Mouse (Mus musculus) left cerebral cortex, adult 2 months (tissue): Measurements from ENCODE around the gene Phb2. TPM values are rescaled to one million over a fixed set of nuclear protein-coding genes. Genes with fewer than 3 reads are reported as not detected.

ENCODE experiments used
- DNase-seq, 2 experiments: peaks; one replicate each; pipeline ENCODE4 v3.0.0; 2021 to 2022; ENCODE audit warnings: low spot score in 2 of 2, mixed read lengths in 1 of 2; ENCODE audit errors: extremely low spot score in 1 of 2
- H3K27ac ChIP-seq: fragments of 200-600 bp; 2 replicates; pipeline ENCODE4 v1.8.1; 2022
- H3K4me3 ChIP-seq: fragments of 200-600 bp; 2 replicates; pipeline ENCODE4 v1.8.1; 2022
- CTCF ChIP-seq: fragments of 200-600 bp; IDR thresholded peaks from 2 replicates; pipeline ENCODE4 v1.8.1; 2022; ENCODE audit warnings: antibody characterized with exemption, mild to moderate bottlenecking, moderate library complexity
- intact Hi-C: fragments of 180-260 bp; cut with DNase I; formaldehyde crosslinking; loops from one replicate; pipeline ENCODE4 v1.15.1; 2025
- total RNA-seq, 2 experiments: library from RNA; stranded (reverse); gene quantifications; 2 replicates each; pipeline ENCODE4 v1.2.3; 2021

Phb2 gene
- total RNA-seq, 2 experiments from 2014 or later, result 115 to 120 TPM

DNA sequence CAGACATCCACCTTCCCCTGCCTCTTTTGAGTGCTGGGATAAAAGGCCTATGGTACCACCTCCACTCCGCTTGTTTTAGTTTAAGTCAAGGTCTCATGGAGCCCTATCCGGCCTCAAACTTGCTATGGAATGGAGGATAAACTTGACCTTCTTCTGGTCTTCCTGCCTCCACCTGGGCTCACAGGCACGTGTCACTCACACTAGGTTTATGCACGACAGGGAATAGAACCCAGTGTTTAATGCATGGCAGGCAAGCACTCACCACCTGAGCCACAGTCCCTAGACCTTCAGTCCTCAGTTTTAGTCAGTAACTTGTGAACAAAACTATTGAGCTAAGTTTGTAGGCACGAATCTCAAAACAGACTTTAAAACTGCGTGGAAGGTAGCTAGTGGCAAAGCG lies 18.9 kb downstream of the Phb2 start:
- TF ChIP-seq CTCF, result no peak
- Histone ChIP-seq H3K27ac (no peak overlapping the region), H3K4me3 (no peak overlapping the region)
- DNase-seq, result no peak
- intact Hi-C loops, result no loop called here

DNA sequence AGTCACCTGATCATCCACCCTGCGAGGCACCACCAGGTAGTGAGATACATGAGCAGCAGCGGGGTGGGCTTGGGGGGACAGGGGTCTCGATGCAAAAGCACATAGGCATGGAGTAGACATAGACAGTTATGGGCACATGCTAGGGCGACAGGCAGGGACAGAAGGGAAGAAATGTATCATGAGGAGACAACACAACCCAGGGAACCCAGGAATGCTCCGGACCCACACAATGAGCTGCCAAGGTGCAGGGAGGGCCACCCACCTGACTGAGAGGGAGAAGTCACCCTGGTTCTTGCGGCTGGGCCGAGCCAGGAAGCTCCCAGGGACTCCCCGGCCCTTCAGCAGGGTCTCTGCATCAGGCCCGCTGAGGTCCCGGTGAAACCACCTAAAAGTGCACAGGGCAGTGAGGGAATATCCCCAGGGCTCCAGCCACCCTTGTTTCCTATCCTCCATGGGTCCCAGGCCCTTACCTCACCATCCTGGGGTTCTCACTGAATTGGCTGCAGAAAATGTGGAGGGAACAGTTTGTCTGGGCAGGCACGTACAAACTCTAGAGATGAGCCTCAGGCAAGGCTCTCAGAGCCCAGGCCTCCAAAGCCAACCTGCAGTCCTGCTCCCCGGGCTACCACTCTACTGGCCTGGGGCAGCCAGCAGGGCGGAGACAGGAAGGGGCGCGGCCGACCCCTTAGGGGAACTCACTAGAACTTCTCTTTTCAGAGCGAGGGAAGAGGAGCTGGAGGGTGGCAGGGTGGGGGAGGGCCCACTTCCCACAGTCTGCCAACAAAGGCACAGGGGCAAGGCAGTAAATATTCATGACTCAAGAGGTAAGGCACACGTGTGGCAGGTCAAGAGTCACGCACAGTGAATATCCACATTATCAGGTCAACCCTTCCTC lies 20.6 kb downstream of the Phb2 start:
- no peak overlapping the region for H3K4me3 ChIP-seq
- no peak for TF ChIP-seq CTCF
- intact Hi-C loops, result no loop called here
- no peak overlapping the region for H3K27ac ChIP-seq
- DNase-seq, result no peak

DNA sequence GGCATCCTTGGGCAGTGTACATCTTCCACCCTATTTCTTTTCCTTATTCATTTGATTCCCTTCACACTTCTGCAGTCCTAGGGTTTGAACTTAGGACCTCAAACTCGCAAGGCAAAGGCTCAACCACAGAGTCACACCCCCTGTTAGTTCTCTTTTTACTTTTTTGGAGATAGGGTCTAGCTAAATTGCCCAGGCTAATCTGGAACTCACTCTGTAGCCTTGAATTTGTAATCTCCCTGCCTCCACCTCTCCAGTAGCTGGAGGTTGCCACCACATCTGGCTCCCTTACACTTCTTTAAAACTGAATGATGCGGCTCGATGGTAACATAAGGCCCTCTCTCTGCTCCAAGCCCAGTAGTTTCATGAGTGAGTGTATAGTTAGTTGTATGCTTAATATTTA lies 22.3 kb downstream of the Phb2 start:
- no peak for TF ChIP-seq CTCF
- Histone ChIP-seq H3K27ac (no peak overlapping the region), H3K4me3 (no peak overlapping the region)
- intact Hi-C loops, result no loop called here
- no peak for DNase-seq

DNA sequence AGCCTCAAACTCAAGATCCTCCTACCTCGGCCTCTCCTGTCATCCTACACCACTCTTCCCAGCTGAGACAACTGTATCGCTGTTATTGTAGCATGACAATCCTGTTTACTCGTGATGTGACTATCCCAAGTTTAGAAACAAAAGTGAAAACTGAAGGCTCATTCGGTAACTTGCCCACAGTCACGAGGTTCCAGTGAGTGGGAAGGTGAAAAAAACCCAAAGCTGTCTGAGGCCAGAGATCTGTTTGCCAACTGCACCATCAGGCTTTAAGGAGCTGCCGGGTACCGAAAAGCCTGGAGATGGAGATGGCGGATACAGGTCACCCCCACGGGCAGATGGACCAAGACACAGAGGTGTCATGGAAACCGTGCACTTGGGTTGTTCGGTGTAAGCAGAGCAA lies 24.9 kb downstream of the Phb2 start:
- no peak for TF ChIP-seq CTCF
- no peak for DNase-seq
- no peak overlapping the region for H3K4me3 ChIP-seq
- no peak overlapping the region; the same call in 1 of the 2 replicates for H3K27ac ChIP-seq
- intact Hi-C loops, result no loop called here

DNA sequence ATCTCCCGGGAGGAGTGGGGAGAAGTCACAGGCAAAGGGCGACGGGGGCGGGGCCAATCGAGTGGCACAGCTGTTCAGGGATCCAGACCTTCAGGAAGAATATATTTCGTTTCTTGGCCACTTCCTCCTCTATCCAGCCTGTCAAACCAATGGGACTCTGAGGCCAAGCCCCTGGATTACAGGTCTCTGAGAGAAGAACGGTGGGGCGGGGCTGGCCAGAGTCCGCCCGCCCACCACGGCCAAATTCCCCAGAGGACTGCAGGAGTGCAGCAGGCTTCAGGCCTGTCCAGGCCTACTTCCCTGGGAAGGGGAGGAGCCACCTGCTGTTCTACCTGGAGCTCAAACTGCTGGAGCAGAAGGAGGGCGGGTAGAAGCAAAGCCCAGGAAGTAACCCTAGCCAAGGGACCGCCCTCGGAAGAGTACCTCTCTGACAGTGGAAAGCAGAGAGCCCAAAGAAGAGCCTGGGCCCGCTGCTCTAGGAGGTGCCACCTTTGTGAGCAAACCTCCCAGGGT lies 26.4 kb downstream of the Phb2 start, which contains the start of gene Ptpn6:
TSS of gene Ptpn6 (minus strand) at position 204 of the 513 bp plus-strand sequence.
- Histone ChIP-seq H3K4me3 (no peak within 1 kb of the TSS), H3K27ac (peak within 1 kb of the TSS; percentile 99; the same call in 1 of the 2 replicates)
- intact Hi-C loops, result no loop called here
- no peak for TF ChIP-seq CTCF
- DNase-seq, result no peak

DNA sequence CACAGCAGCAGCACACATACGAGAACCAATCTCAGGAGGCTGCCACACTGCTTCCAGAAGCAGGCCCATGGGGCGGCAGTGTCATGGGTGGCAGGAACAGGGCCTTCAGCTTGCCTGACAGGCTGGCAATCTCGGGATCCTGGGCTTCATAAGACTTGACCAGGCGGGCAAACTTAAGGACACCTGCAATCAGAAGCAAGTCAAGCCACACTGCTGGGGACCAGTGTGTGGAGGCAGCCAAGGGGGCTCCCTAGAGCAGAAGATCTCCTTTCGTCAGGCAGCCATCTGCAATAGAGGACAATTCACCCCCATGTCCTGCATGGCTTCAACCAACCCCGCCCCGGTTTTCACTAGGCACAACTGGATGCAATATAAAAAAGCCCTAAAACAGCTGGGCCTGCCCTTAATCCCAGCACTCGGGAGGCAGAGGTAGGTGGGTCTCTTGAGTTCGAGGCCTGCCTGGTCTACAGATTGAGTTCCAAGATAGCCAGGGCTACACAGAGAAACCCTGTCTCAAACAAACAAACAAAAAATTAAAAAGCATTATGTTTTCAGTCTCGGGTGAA lies 27.2 kb downstream of the Phb2 start:
- no peak for TF ChIP-seq CTCF
- intact Hi-C loops, result no loop called here
- Histone ChIP-seq H3K27ac (peak overlapping the region; percentile 99; the same call in 1 of the 2 replicates), H3K4me3 (no peak overlapping the region)
- no peak for DNase-seq

DNA sequence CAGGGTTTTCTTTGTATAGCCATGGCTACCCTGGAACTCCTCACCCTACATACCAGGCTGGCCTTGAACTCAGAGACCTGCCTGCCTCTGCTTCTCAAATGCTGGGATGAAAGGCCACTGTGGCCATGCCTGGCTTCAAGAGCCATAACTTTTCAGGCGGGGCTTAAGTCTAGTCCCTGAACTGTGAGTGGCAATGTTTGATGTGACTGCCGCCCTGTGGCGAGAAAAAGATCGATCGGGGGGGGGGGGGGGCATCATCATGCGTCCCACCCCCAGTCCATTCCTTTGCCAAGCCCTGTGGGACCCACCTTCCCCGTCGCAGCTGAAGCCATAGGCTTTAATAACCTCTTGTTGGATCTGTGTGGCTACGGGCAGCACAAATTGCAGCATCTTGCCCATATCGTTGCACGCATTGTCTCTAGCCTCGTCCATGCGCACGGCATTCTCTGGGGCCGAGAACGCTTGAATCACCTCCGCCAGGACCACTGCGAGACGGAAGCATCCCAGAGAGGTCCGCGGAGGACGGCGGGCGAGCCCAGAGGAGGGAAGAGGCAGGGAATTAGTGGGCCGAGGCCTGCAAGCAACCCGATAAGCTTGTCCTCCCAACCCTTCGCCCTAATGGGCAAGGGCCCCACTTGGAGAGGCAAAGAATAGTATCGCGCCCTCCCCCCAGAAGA lies 28.2 kb downstream of the Phb2 start:
- peak overlapping the region; percentile 64 for H3K4me3 ChIP-seq
- DNase-seq, result peak in 1 of 2 experiments; percentile 60
- peak overlapping the region; percentile 99 for H3K27ac ChIP-seq
- intact Hi-C loops, result loop anchor here (1.0 to 5.0 kb wide), 4 partner anchors 28 to 170 kb away; partner anchors contain the start of genes C1rb, Emg1, Lpcat3 and Phb2
- TF ChIP-seq CTCF, result peak; percentile 65

DNA sequence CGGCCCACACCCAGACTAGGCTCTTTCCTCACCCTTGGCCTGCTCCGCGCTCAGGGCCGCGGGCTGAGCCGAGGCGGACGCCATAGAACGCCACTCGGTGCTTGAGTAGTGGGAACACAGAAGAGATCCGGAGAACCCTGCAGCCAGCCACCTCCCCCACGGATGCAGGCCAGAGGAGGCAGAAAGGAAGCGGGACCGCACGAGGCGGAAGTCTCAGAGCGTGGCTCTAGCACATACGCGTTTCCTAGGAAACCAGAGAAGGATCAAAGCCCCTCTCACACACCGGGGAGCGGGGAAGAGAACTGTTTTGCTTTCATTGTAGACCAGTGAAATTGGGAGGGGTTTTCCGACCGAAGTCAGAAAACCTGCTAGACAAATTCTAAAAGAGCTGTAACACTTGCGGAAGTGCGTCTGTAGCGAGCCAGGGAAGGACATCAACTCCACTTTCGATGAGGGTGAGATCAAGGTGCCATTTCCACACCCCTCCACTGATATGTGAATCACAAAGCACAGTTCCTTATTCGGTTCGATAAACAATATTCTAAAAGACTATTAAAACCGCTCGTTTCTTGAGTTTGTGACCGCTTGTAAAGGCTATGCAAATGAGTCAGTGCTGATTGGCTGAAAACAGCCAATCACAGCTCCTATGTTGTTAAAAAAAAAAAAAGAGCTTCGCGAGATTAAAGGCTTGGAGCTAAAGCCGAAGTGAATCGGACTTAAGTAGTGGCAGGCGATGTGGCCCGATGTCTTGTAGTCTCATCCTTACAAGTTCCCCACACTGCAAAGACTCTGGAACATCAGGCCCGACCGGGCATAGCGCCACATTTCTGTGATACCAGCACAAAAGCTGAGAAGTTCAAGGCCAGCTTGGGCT lies 29.0 kb downstream of the Phb2 start, which contains the start of gene Grcc10:
TSS of gene Grcc10 (minus strand) at position 487 of the 874 bp plus-strand sequence.
- peak; percentile 85 to 87 for DNase-seq
- peak within 1 kb of the TSS; percentile 64 for H3K4me3 ChIP-seq
- no peak for TF ChIP-seq CTCF
- peak within 1 kb of the TSS; percentile 99 for H3K27ac ChIP-seq
- intact Hi-C loops, result loop anchor here (1.0 to 5.0 kb wide), 4 partner anchors 29 to 171 kb away; partner anchors contain the start of genes C1rb, Emg1, Lpcat3 and Phb2

DNA sequence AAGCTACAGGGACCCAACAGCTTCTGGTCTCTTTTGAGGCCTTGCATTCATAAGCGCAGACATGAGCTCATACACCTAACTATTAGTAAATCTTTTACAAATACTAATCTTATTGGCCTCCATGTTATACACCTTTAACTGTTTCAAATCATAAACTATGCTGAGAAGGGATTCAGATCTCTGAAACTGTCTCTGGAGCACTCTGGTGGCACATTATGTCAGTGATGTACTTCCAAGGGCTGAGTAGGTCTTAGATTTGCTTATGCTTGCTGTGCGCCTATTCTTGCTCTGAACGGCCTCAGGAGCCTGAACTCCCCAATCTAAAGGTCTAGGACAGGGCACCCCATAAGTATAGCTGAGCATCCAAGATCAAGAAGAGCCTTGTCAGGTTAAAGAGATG lies 29.7 kb downstream of the Phb2 start:
- intact Hi-C loops, result loop anchor here (2.0 to 5.0 kb wide), 2 partner anchors 40 to 79 kb away; partner anchors contain the start of gene Lpcat3

DNA sequence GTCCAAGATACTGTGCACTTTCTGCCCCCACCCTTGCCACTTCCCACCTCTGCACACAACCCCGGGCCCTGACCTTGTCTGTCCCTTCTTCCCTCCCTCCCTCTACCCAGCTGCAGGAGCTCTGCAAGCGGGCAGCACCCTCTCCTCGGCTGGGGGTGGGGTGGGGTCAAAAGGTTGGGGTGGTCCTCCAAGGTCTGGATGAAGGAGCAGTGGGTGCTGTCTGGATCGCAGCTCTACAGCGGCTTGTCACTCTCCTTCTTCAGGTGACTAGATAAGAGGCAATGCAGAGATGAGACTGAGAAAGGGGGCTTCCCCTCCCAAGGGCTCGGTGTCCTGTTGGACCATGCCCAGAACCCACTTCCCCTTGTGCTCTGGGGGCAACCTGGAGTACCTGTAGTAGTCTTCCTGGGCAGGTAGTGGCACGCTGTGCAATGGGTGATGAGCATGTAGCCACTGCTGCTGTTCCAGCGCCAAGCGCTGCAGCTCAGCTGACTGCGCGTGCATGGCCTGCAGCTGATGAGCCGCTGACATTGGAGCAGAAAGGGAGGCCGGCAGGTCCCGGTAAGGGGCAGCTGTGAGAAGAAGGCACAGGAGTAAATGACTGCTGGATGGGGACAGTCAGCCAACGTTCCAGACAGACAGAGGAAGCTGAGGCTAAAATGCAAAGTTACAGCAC lies 30.8 kb downstream of the Phb2 start:
- intact Hi-C loops, result loop anchor here (5.0 kb wide), 1 partner anchor 41 kb away; no protein-coding TSS in a partner anchor
- no peak overlapping the region for H3K27ac ChIP-seq
- no peak for TF ChIP-seq CTCF
- no peak for DNase-seq
- no peak overlapping the region for H3K4me3 ChIP-seq

More for the DNA sequence above, 29.7 kb downstream of the Phb2 start:
- no peak for DNase-seq
- Histone ChIP-seq H3K27ac (peak overlapping the region; percentile 99), H3K4me3 (peak overlapping the region; percentile 64)
- no peak for TF ChIP-seq CTCF
